Mouse (Mus musculus) ovary, adult 10 weeks (tissue): Measurements from ENCODE around the gene Gm5089. TPM values are rescaled to one million over a fixed set of nuclear protein-coding genes. Genes with fewer than 3 reads are reported as not detected.

ENCODE experiments used
- polyA plus RNA-seq: library from polyadenylated mRNA; stranded (reverse); fragments of 350-450 nt; fragmentation: Illumina TruSeq; extraction: RNeasy Lipid Tissue Mini Kit (QIAGEN cat#74804); gene quantifications from one replicate; pipeline ENCODE4 v1.2.3, GENCODE M21; 2014

Gm5089 gene
- polyA plus RNA-seq = not detected

GRCm38 (mm10) chr14:122450496-122451382, at the start of gene Gm5089:
Gene Gm5089 (minus strand): TSS chr14:122451115.

GRCm38 (mm10) chr14:122490441-122491328, 39.8 kb upstream of the Gm5089 start, which contains the start of gene Gm10837:
Gene Gm10837 (plus strand): TSS chr14:122490586.

GRCm38 (mm10) chr14:122474891-122475556, 24.1 kb upstream of the Gm5089 start, which contains the start of gene Zic2:
Gene Zic2 (plus strand): TSS chr14:122475435.

GRCm38 (mm10) chr14:122464763-122465741, 14.1 kb upstream of the Gm5089 start, which contains the start of gene Zic5:
Gene Zic5 (minus strand): TSS chr14:122465677.

Other genes with a start within 250 kb of the Gm5089 start
- gene Zic5, start 14.6 kb upstream of the Gm5089 start, polyA plus RNA-seq = not detected
- gene Zic2, start 24.3 kb upstream of the Gm5089 start, polyA plus RNA-seq = not detected
- not detected for gene Gm10837, start 39.5 kb upstream of the Gm5089 start, polyA plus RNA-seq
- gene Pcca, start 83.2 kb upstream of the Gm5089 start, polyA plus RNA-seq = 54.4 TPM